ENCODE assay signal across 8 mouse cellular contexts in genomic region chrX:68677508-68677907, GRCm38 (mm10). TPM values are rescaled to one million over a fixed set of nuclear protein-coding genes. Genes with fewer than 3 reads are reported as not detected.
A peak's percentile ranks its signal among the peaks of the same experiment; 100 is the strongest.
DNase-seq lines count a peak whose midpoint lies in the region; ATAC-seq and TF ChIP-seq lines count a peak whose summit lies in the region.

No protein-coding gene starts in this region.

- no peak for ATAC-seq in kidney, embryonic 16.5 days (ENCODE audit: low FRiP score, low TSS enrichment)
- no peak for ATAC-seq in embryonic facial prominence, embryonic 12.5 days (ENCODE audit: insufficient number of reproducible peaks, insufficient read depth, low FRiP score, low TSS enrichment)
- ATAC-seq in liver, embryonic 14.5 days (ENCODE audit: insufficient read depth): no peak

- no peaks in the 10 kb centered on the region for H3K9me3 ChIP-seq in kidney, embryonic 16.5 days (ENCODE audit: low read length)
- H3K9me3 ChIP-seq in embryonic facial prominence, embryonic 12.5 days: no peaks in the 10 kb centered on the region
- H3K9me3 ChIP-seq in liver, embryonic 14.5 days (ENCODE audit: control insufficient read depth, low read length): no peaks in the 10 kb centered on the region

- no peak for TF ChIP-seq CTCF in liver, embryonic 14.5 days (IDR thresholded peaks at IDR 0.05; ENCODE audit: low read depth)

- DNase-seq in cerebellum, adult 11-12 months: peak; percentile 16
- no peak for DNase-seq in cerebellum, adult 11 months
- no peak for DNase-seq in kidney, postnatal 4 days
- DNase-seq in liver, embryonic 14.5 days (ENCODE audit: low read depth in 3 of 3, low spot score in 3 of 3): no peak
- DNase-seq in layer of hippocampus, adult 9-11 months: no peak
- no peak for DNase-seq in right cerebral cortex, postnatal 25 days

- 35% methylated on average over 1 of the region's 1 CpGs for WGBS in kidney, embryonic 16.5 days
- 26% methylated on average over 1 of the region's 1 CpGs for WGBS in embryonic facial prominence, embryonic 12.5 days
- WGBS in liver, embryonic 14.5 days (ENCODE audit: insufficient replicate concordance): 17% methylated on average over 1 of the region's 1 CpGs

- peak overlapping the region; percentile 55 for H3K4me2 ChIP-seq in kidney, embryonic 16.5 days (replicated peaks; ENCODE audit: low read depth, low read length)
- peak overlapping the region; percentile 42 for H3K4me2 ChIP-seq in embryonic facial prominence, embryonic 12.5 days (replicated peaks)
- peak overlapping the region; percentile 69 for H3K4me2 ChIP-seq in liver, embryonic 14.5 days (ENCODE audit: low read depth)

- no peaks in the 10 kb centered on the region for H3K4me1 ChIP-seq in kidney, embryonic 16.5 days (ENCODE audit: insufficient read depth, low read length)
- no peaks in the 10 kb centered on the region for H3K4me1 ChIP-seq in embryonic facial prominence, embryonic 12.5 days
- H3K4me1 ChIP-seq in liver, embryonic 14.5 days (replicated peaks; ENCODE audit: control insufficient read depth in 2 of 2, insufficient read depth in 2 of 2, low read length in 1 of 2): peaks cover 0 to 7% of the 10 kb centered on the region in 2 experiments; a peak in 2 of 4 replicates

- H3K27ac ChIP-seq in kidney, embryonic 16.5 days (ENCODE audit: low read length): no peak overlapping the region
- no peak overlapping the region for H3K27ac ChIP-seq in embryonic facial prominence, embryonic 12.5 days
- no peak overlapping the region; the same call in 1 of the 2 replicates for H3K27ac ChIP-seq in liver, embryonic 14.5 days

- H3K27me3 ChIP-seq in kidney, embryonic 16.5 days (ENCODE audit: insufficient read depth, low read length): no peaks in the 10 kb centered on the region
- no peaks in the 10 kb centered on the region for H3K27me3 ChIP-seq in embryonic facial prominence, embryonic 12.5 days
- H3K27me3 ChIP-seq in liver, embryonic 14.5 days (ENCODE audit: control insufficient read depth, insufficient read depth, low read length): no peaks in the 10 kb centered on the region

- no peak overlapping the region for H3K9ac ChIP-seq in kidney, embryonic 16.5 days (replicated peaks; ENCODE audit: low read length)
- H3K9ac ChIP-seq in embryonic facial prominence, embryonic 12.5 days: no peak overlapping the region
- H3K9ac ChIP-seq in liver, embryonic 14.5 days (replicated peaks): peak overlapping the region; percentile 70

- H3K36me3 ChIP-seq in kidney, embryonic 16.5 days (ENCODE audit: insufficient read depth, low read length): no peaks in the 10 kb centered on the region
- no peaks in the 10 kb centered on the region for H3K36me3 ChIP-seq in embryonic facial prominence, embryonic 12.5 days
- H3K36me3 ChIP-seq in liver, embryonic 14.5 days (replicated peaks; ENCODE audit: control insufficient read depth, insufficient read depth, low read depth): no peaks in the 10 kb centered on the region

- no peak overlapping the region for H3K4me3 ChIP-seq in kidney, embryonic 16.5 days (ENCODE audit: low read length)
- H3K4me3 ChIP-seq in embryonic facial prominence, embryonic 12.5 days: peak overlapping the region; percentile 61; the same call in 1 of the 2 replicates
- H3K4me3 ChIP-seq in liver, embryonic 14.5 days (ENCODE audit: insufficient read depth in 1 of 2, low read depth in 2 of 2, low read length in 2 of 2): peak overlapping the region in 1 of 2 experiments; percentile 73; a peak in 2 of 4 replicates

- no peak for TF ChIP-seq EP300 in liver, embryonic 14.5 days (IDR thresholded peaks at IDR 0.05; ENCODE audit: low read depth)

RNA-seq across cellular contexts. Expression of gene Fmr1, which starts 0.8 kb away (rescaled TPM):
- 48.7 and 54.7 TPM in 2 replicates for polyA plus RNA-seq in kidney, embryonic 16.5 days (2015; fragmentation: Nextera tagmentation; extraction: Ambion mirVana)
- 79.6 and 81.2 TPM in 2 replicates for polyA plus RNA-seq in embryonic facial prominence, embryonic 12.5 days (2016; fragmentation: Nextera tagmentation; extraction: Ambion mirVana)
- 10.9 and 19.7 TPM in 2 replicates for polyA plus RNA-seq in liver, embryonic 14.5 days (2012; rRNA removed)
- polyA plus RNA-seq in liver, embryonic 14.5 days (2014; fragmentation: Nextera tagmentation; extraction: Ambion mirVana): 17.7 and 20.2 TPM in 2 replicates
